Mouse (Mus musculus) urinary bladder, postnatal 36 days (tissue): ENCODE data around the gene Kdsr.

ENCODE experiments used
- DNase-seq, 2 experiments: peaks; one replicate each; pipeline ENCODE4 v3.0.0; 2022; ENCODE audit warnings: low spot score in 2 of 2, mixed read lengths in 1 of 2

Kdsr gene

DNA sequence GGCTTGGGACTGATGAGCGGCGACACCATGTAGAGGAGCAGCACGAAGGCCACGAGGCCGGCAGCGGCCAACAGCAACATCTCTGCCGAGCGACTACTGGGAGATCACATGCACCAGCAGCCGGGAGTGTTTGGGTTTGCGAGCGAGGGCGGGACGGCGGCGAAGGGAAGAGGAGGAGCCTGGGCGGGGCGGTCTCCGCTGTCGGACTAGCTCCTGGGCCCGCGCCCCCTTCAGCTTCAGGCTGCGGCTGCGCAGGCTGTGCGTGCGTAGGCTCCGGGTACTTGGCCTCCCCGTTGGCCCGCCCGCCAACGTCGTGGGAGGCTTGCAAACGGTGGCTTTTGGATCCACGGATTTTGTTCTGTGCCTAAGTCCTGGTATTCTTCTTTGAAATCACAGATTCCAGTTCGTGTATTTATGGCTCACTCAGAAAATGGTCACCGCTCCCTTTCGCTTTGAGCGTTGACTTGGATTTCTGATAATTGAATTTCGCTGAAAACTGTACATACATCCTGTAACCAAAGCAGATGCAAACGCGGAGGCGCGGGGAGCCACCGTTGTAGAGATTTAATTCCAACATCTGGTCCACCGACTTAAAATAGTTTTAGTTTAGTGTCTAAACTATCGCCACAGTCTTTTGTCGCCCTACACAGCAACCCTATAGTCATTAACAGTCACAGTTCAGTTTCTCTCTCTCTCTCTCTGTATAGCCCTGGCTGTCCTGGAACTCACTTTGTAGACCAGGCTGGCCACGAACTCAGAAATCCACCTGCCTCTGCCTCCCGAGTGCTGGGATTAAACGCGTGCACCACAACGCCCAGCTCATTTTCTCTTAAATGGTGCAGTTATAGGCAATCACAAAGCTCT lies at the start of gene Kdsr:
Gene Kdsr (minus strand): TSS at position 156 of the 864 bp plus-strand sequence.
- peak; percentile 94 to 97 for DNase-seq

DNA sequence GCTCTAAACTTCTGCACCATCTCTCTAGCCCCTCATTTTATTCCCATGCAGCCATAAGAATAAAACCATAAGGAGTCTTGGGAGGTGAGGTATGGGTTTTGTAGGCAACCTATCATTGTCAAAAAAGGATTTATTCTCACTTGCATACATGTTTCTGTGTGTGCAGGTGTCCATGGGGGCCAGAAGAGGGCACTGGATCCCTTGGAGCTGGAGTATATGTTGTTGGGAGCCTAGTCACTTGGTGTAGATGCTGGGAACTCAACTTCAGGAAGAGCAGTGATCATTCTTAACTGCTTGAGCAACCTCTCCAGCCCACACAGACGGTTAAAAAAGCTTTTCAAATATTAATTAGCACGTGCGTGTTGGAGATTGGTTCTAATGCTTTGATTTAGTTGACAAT lies 40.4 kb upstream of the Kdsr start:
- no peak for DNase-seq

DNA sequence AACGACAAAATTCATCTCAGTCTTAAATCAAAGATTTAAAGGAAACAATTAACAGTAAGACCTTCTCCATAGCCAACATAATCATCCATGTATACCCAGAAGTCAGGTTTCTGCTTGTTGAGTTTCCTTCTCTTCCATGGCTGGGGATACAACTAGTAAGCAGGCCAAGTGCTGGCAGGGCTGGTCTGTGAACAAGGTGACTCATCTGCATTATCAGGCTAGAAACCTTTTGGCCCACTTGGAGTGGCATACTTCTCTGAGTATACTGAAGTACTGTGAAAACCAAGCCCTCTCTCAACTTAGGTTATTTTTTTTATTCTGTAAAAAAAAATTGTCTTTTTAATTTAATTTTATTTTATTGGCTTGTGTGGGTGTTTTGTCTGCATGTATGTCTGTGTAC lies 39.9 kb upstream of the Kdsr start:
- DNase-seq = peak; percentile 20 to 40

DNA sequence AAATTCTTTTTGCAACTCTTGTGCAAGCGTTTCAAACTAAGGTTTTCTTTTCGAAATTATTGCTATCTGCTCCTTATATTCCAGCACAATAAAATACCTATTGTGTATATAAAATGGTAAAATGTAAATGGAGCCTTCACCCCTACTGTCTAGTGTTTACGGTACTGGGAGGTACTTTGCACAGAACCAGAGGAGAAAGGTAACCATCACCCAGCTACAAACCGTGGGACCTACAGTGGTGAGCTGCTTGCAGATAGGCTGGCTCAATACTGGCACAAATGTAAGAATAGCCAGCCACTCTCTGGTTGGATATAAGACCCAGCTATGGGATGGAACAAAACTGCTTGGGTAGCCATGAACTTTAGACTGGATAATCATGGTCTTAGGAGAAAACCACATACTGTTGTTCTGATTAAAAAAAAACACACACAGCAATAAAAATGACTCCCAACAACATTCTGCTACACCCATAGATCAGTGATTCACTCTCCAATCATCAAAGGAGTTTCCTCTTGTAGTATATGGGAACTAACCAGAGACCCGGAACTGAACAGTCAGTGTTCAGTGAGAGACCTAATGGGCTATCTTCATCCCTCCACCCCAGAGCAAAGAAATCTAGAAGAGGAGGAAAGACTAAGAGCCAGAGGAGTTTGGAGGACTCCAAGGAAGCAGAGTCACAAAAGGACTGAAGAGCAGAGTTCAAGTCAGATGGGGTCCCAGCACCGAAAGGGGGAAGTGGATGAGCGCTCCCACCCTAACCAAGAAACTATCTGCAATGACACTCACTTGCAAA lies 37.7 kb upstream of the Kdsr start:
- no peak for DNase-seq

DNA sequence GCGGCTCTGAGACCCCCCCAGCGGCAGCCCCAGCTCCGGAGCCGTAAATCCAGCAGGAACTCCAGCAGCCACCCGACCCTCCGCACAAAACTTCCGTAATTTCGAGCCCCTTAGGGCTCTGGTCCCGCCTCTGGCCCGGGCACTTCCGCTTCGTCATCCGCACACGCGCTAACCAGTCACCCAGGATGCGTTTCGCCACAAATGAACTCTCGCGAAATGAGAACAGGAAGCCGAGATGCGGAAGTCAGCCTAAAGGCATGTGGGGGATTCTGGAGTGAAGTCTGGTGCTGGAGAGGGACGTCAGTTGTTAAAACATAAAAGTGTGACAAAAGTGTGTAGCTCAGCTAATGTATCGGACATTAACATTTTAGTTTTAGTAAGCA lies 37.0 kb upstream of the Kdsr start, which contains the start of gene Vps4b:
Gene Vps4b (minus strand): TSS at position 187 of the 383 bp plus-strand sequence.
- DNase-seq = peak; percentile 84 to 92

DNA sequence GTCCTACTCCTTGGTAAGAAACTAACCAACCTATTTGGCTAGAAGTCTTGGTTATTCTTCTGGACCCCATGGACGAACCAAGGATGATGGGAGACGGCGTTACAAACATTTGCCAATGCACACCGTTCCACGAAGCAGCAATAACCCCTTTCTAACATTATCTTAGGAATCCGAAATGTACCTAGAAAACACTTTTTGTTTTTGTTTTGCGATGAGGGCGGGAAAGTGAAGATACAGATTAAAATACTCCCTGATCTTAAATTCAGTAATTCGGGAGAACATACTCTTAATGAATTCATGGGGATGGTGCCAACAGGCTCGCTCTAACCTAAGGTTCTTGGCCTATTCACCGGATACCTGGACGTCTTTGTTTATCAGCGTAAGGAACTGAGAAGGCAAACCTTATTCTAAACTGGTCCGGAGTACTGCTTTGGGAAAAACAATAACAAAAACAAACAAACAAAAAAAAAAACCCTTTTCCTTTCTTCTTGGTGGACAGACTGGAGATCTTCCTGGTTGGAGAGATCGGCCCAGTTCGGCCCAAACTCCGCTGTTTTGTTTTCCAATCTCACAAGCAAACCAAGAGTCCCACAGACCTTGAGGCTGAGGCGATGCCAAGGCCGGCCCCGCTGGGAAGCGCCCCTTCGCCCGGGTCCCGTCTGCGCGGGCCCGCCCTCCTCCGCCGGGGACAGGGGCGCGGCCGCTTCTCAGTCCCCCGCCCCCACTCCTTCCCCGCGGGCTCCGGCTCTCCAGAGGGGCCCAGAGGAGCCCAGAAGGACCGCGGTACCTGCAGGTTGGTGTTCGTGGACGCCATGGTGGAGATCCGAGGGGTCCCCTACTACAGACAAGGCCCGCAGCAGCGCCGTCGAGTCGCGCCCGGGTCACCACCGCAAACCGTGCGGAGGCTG lies 36.4 kb upstream of the Kdsr start:
- DNase-seq = peak in 1 of 2 experiments; percentile 47

DNA sequence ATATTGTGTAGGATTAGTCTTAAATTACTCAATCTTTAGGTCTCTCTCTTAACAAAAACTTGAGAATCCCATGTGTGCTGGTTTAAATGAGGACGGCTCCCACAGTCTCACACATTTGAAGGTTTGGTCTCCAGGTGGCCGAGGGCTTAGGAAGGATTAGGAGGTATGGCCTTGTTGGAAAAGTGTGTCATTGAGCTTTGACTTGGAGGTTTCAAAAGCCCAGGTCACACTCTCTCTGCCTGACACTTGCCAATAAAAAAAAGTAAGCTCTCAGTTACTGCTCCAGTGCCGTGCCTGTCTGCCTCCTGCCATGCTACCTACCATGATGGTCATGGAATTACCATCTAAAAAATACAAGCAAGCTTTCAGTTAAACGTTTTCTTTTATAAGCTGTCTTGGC lies 15.4 kb upstream of the Kdsr start:
- DNase-seq = no peak

DNA sequence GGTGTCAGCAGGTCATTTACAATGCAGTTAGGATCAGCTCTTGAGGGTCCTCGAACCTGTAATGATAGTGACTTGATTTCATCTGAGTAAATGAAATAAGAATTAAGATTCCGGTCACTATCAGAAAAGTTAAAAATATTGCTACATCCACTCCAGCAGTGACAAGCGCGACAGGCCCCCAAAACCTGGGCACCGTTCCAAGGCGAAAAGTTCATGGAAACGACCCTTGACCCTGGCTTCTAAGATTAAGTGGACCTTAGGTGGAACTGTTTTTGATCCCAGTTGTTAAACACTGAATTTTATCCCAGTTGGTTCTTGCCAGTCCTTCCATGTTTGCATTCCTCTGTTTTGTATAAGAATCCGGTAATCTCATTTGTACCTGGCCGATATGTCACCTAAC lies 14.6 kb upstream of the Kdsr start:
- no peak for DNase-seq

DNA sequence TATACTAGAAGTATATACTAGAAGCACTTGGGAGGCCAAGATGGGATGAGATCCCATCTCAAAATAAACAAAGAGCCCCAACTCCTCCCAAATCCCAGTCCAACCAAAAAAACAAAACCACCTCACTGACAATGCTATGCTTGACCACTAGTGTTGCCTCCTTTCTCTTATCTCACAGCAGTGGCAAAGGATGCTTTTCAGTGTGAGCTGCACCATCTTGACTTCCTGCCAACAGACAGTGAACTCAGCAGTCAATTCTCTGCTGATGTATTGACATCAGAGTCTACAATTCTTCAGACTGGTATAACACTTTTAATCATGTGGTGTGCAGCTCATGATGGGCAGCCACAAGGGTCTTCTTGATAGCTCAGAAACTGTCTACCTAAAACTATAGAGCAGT lies 9.2 kb upstream of the Kdsr start:
- DNase-seq = no peak

DNA sequence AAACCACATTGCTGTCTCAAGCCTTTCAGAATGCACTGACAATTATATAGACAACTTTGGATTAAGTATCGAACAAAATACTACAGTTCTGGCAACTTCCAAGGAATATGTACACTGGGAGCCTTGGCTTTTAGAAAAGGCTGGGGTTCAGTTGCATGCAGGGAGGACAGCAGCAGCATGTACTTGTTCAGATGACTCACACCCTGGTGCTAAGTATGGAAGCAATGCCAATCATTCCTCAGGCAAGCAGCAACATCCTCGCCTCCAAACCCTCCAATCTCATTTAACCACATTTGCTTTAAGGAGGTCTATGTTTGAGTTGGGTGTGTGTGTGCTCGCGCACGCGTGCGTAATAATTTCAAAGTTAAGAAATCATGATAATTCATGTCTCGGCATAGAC lies 6.2 kb upstream of the Kdsr start:
- no peak for DNase-seq

DNA sequence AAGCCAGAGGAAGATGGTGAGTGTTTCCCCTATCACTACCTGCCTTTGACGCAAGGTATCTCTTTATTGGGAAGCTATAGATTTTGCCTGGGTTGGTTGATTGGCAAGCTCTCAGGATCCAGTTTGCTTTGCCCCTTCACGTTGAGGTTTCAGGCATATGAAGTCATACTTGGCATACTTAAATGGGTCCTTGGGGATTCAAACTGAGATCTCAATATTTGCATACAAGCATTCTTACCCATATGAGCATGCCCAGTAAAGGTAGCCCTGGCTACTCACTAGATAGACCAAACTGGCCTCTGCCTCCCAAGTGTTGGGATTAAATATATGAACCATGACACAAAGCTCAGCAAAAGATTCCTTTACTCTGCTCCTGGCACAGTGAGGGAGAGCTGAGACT lies 5.3 kb upstream of the Kdsr start:
- DNase-seq = no peak

DNA sequence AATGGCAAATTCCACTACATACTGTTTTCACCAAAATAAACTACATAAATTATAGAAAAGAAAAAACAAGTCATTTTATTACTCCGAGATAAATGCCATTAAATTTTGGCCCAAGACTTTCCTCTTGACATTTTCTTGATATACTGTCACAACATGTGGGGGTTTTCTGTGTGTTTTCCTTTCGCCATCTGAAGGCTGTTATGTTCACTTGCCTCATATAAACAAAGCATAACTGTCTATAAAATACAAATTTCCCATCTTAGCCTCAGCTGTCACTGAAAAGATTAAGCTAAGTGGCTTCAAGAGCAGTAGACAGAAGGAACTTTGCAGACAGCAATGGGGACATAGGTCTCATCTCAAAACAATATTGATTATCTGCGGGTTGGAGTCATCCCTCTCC lies 4.8 kb upstream of the Kdsr start:
- no peak for DNase-seq

DNA sequence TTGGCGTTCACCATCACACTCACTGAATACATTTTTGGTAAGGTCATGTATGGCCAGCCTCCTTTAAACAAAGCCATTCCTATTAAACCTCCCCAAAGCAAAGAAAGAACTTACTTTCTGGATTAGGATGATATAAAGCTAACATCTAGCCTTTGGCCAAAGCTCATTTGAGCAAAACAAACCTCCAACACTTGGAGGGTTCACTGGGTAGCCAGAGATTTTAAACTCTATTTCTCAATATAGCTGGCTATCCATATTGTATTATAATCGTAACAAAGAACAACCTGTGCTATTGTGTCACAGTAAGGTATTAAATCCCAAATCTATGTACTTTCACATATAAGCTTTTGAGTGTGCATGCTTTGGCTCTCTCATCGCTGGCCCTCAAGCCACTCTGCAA lies 1.2 kb upstream of the Kdsr start:
- DNase-seq = no peak

DNA sequence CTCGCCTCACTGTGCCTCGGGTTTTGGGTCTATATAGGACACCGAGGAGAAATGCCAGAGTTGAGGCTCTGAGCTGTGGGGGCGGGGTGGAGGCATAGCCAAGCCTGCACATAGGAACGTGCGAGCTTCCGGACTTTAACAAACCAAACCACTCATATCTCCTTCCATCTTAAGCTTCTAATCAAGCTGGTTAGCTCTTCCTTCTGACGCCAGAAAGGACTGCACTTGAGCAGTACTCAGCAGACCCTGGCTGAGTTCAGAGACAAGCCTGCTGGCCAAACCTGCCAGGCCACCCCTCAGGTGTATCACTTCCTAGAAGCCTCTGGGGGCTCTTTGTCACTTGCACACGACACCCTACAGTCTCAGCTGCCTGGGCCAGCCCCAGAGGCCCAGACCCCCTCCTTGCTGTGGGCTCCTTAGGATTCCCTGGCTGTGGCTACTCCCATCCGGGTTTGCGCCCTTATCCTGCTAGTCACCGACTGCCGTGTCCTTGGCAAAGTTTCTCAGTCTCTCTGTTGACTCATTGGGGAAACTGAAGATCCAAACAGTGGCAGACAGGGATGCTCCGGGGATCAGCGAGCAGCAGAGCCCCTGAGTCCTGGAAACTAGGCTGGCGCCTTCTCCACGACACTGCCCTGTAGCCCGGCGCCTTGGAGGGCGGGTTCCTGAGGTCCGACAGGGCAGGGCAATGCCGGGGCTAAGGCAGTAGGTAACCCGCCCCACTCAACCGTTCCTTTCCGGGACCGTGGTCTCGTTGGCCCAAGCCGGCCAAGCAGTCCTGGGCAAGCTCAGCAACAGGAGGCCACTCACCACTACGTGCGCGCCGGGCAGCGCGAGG lies 574 bp downstream of the Kdsr start:
- DNase-seq = peak in 1 of 2 experiments; percentile 43

DNA sequence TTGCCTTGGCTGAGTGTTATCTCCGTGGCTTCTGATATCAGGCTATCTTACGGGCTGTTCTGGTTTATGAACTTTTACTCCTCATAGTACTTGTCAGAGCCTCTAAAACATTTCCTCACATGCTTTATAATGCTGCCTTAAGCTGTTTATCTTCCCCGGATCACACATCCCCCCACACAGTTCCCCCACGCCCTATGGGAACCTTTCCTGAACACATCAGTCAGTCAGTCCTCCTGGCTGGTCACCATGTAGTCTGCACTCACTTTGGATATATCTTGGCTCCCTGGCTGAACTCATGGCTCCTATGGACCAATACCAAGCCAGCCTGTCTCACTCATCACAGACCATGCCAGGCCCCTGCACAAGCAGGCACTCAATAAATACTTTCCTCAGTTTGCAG lies 2.9 kb downstream of the Kdsr start:
- DNase-seq = peak in 1 of 2 experiments; percentile 20

DNA sequence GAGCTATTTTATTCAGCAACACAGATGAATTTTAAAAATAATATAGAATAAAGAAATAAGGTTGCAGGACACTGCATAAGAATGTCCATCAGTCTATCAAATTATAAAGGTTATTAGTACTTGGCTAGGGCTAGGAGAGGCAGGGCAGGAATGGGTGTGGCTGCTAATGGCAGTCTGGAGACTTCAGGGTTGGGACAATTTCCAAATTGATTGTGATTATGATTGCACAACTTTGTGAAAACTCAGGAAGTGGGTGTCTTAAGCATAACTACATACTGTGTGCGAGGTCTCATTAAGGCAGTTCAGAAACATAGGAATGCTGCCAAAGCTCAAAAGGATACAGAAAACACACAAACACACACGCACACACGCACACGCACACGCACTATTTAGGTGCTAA lies 7.5 kb downstream of the Kdsr start:
- no peak for DNase-seq

DNA sequence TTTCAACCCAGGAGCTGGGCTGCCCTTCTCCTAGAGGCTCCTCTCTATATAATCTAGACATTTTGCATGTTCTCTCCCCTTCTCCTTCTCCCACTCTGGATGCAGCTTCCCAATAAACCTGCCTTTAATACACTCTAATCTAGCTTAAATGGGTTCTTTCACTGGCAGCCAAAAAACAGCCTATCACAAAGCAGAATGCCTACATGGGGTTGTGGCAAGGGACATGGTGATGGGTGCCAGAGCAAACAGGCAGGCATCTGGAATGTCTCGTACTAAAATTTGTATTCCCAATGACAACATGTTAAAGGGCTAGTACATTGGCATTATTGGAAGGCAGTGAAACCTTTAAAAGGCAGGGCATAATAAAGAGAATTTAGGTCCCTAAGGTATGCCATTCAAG lies 8.9 kb downstream of the Kdsr start:
- DNase-seq = no peak

DNA sequence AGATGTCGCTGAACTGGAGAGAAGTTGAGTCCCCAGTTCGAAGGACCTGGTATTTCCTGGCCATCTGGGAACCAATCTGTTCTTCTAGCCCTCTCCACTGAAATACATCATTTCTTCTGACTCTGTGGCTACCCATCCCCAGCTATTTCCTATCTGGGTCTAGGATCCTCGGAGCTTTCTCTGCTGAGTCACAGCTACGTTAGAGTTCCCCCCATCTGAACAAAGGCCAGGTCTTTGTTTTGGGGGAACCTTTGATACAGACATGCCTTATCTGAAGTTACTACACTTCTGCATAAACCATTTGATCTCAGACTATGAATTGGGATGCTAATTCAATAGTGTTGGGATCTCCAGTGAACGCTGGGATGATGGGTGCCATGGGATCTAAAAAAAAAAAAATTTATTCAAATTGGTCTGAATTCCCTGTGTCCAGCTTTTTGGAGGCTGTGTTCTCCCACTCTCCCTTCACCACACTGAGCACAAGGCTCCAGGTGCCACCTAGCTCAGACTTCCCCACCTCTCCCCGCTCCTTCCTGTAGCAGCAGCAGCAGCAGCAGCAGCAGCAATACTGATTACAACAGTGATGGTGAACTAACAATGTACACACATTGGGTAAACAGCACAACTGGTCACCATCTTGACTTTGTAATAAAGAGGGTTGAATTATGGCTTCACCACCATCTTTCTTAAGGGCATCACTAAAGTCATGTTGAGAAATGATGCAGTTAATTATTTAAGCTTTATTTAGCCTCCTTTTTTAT lies 10.8 kb downstream of the Kdsr start:
- DNase-seq = no peak

DNA sequence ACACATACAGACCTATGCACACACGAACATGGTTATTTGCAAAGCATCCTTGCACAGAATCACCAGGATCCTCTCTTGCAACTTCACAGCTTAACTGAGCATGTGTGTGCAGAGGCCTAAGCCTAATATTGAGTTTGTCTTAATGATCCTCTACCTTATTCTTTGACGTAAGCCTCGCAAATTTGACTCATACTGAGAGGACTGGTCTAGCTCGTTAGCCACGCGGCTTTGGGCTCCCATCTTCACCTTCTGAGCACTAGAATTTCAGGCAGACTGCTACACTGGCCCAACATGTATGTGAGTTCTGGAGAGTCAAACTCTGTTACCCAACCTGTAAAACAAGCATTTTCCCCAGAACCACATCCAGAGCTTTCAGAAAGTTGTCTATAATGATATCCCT lies 16.5 kb downstream of the Kdsr start:
- no peak for DNase-seq

DNA sequence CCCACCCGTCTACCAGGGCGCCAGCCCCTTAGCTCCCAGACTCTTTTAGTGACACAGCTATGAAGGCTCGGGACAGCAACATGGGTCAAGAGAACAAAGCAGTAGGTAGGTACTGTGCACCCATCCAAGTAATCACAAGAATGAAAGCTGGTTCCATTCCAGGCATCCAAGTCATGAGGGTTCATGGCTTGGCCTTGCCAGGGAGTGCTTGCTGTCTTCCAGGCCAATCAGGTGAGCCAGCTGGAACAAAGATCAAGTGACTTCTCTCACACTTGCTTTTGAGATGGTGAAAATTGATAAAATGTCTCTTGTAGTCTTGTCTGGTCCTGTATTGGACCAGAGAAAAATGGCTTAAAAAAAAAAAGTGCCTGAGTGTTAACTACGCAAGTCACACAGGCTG lies 18.8 kb downstream of the Kdsr start:
- peak in 1 of 2 experiments; percentile 21 for DNase-seq
